Mouse (Mus musculus): ENCODE measurements at regions not wholly inside any gene's neighbourhood (a gene's known extent, or its start where the extent isn't known, plus 50 kb on each side); places are given as distances from the start of the nearest gene placed in this dataset.

DNA sequence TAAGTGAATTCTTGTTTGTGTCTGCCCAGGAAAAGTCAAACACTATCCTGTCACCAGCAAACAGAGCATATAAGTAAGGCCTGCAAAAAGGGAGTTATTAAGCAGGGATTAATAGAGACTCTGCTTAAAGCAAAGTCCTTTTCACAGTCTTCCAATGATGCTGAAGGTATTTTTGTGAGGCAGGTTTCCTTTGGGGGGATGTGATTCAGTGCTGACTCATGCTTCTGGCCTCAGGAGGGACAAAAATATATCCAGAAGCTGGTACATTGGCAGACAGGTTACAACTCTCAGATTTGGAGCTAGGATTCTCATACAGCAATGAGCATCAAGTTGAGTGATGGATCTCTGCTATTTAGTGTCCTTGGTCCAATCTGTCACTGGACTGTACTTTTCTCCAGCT, 57.3 kb upstream of the Aoah start:
- dilution Hi-C loops (cut with MboI; ENCODE audit: extremely low pct_ligation_motif_present, extremely low pct_unique_long_range_greater_than_20kb, low sequenced_read_pairs) = no loop called here

More for the DNA sequence above, 57.3 kb upstream of the Aoah start:
- H3K9ac ChIP-seq (ENCODE audit: insufficient read depth, low read depth) = no peak overlapping the region
- TF ChIP-seq MYC (IDR thresholded peaks at IDR 0.05; ENCODE audit: low read depth, low read length) = no peak
- TF ChIP-seq CHD1 (IDR thresholded peaks at IDR 0.05; ENCODE audit: low read depth, low read length) = no peak
- no peak for TF ChIP-seq KAT2A (IDR thresholded peaks at IDR 0.05; ENCODE audit: insufficient replicate concordance, low read length)
- TF ChIP-seq ZKSCAN1 (IDR thresholded peaks at IDR 0.05; ENCODE audit: borderline replicate concordance, low read depth, low read length) = no peak
- TF ChIP-seq NELFE (IDR thresholded peaks at IDR 0.05; ENCODE audit: low read depth, low read length) = no peak
- no peak for TF ChIP-seq USF1 (IDR thresholded peaks at IDR 0.05; ENCODE audit: low read depth, low read length)
- no peak for TF ChIP-seq RCOR1 (conservative IDR thresholded peaks at IDR 0.05; ENCODE audit: low read depth, low read length)
- TF ChIP-seq BHLHE40 (IDR thresholded peaks at IDR 0.05; ENCODE audit: low read depth, low read length) = no peak
- no peak for TF ChIP-seq MAFK (IDR thresholded peaks at IDR 0.05; ENCODE audit: insufficient replicate concordance, low read length)
- TF ChIP-seq MXI1 (IDR thresholded peaks at IDR 0.05; ENCODE audit: low read depth, low read length) = no peak
- no peak for TF ChIP-seq JUN (IDR thresholded peaks at IDR 0.05; ENCODE audit: insufficient read depth, low read depth, low read length)
- no peak for TF ChIP-seq EP300 (IDR thresholded peaks at IDR 0.05; ENCODE audit: low read length)
- TF ChIP-seq ETS1 (conservative IDR thresholded peaks at IDR 0.05; ENCODE audit: low read depth, low read length) = no peak
- no peak for TF ChIP-seq RAD21 (IDR thresholded peaks at IDR 0.05; ENCODE audit: low read depth, low read length)
- TF ChIP-seq USF2 (conservative IDR thresholded peaks at IDR 0.05; ENCODE audit: low read depth, low read length) = no peak
- no peak for TF ChIP-seq TCF12 (IDR thresholded peaks at IDR 0.05; ENCODE audit: low read depth, low read length)
- TF ChIP-seq CTCF (conservative IDR thresholded peaks at IDR 0.05 in 1 of 2, IDR thresholded peaks at IDR 0.05 in 1 of 2; ENCODE audit: low read depth in 2 of 2, low read length in 2 of 2) = no peak
- TF ChIP-seq MEF2A (IDR thresholded peaks at IDR 0.05; ENCODE audit: borderline replicate concordance, low read depth, low read length) = no peak
- no peaks in the 10 kb centered on the region for H3K4me1 ChIP-seq (ENCODE audit: control insufficient read depth in 1 of 2, insufficient read depth in 2 of 2)
- no peak overlapping the region for H3K4me3 ChIP-seq (replicated peaks in 1 of 3; ENCODE audit: low read depth in 2 of 3, low read length in 2 of 3, poor library complexity in 1 of 3)
- H3K9me3 ChIP-seq (replicated peaks; ENCODE audit: low read length) = no peaks in the 10 kb centered on the region
- H3K27ac ChIP-seq (ENCODE audit: insufficient read depth, low read depth) = no peak overlapping the region
- H3K4me2 ChIP-seq (ENCODE audit: insufficient read depth, low read depth, poor library complexity, severe bottlenecking) = no peak overlapping the region
- H3K27me3 ChIP-seq (replicated peaks) = no peaks in the 10 kb centered on the region
- in situ Hi-C loops (cut with MboI; ENCODE audit: low pct_ligation_motif_present, low pct_unique_long_range_greater_than_20kb, low sequenced_read_pairs) = no loop called here
- DNase-seq (ENCODE audit: extremely low read depth) = no peak
- no peaks in the 10 kb centered on the region for H3K36me3 ChIP-seq (replicated peaks in 1 of 2; ENCODE audit: control insufficient read depth in 1 of 2, insufficient read depth in 1 of 2, low read length in 1 of 2)
- no peaks in the 10 kb centered on the region for H3K79me2 ChIP-seq (replicated peaks; ENCODE audit: control insufficient read depth, extremely low read depth, insufficient read depth, poor library complexity, severe bottlenecking)

All from CH12.LX (cell line).